Mouse (Mus musculus): ENCODE measurements around the gene Wnt4. TPM values are rescaled to one million over a fixed set of nuclear protein-coding genes. Genes with fewer than 3 reads are reported as not detected.

The Wnt4 gene
- polyA plus RNA-seq, 1 experiment from 2014 or later = 8.7 TPM

DNA sequence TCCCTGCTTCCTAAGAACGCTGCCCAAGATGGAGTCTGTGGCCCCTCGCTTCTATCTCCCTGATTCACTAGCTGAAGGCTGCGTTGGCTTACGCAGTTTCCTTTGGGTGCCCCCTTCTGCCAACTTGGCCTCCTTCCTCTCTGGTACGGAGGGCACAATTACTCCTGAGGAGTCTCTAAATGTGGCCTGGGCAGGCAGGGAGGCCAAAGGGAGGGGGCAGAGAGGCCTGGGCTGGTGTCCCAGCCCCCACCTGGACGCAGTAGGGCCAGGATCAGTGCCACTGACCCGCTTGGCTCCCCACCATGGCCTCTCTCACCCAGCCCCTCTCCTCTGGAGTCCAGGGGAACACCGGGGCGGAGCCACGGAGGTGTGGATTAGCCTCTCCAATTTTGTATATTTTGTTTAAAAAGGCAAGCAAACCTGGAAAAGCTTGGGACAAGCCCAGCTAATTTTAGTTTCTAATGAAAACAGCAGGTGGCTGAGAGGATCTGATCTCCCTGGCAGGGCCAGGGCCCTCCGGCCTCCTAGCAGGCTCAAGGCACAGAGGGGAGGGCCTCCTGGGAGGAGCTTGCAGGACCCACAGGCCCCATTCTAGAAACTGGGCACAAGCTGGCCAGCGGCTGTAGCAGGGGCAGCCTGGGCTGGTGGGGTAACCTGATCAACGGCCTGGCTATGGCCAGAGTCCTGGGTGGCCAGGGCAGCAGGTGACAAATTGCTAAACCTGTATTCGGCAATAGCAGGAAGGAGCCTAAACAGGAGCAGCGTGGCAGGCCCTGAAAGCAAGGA lies 8.8 kb downstream of the Wnt4 start:
- peak overlapping the region; percentile 22; the same call in 1 of the 2 replicates for H3K27ac ChIP-seq (ENCODE audit: low read length)
- peak overlapping the region; percentile 38; the same call in 1 of the 2 replicates for H3K9ac ChIP-seq (ENCODE audit: low read length)
- H3K4me3 ChIP-seq (replicated peaks; ENCODE audit: low read length) = no peak overlapping the region
- H3K4me1 ChIP-seq (ENCODE audit: control insufficient read depth, insufficient read depth, low read length) = peaks cover 18% of the 10 kb centered on the region; the same call in 1 of the 2 replicates
- no peak for ATAC-seq (ENCODE audit: insufficient read depth, low FRiP score)
- H3K9me3 ChIP-seq (replicated peaks; ENCODE audit: control insufficient read depth, low read length) = no peaks in the 10 kb centered on the region
- H3K36me3 ChIP-seq (ENCODE audit: control insufficient read depth, insufficient read depth, low read length) = no peaks in the 10 kb centered on the region
- no peaks in the 10 kb centered on the region; the same call in none of the 2 replicates for H3K27me3 ChIP-seq (ENCODE audit: control insufficient read depth, insufficient read depth, low read length)
- 72% methylated on average over 15 of the region's 15 CpGs for WGBS
- H3K4me2 ChIP-seq (ENCODE audit: low read depth, low read length) = no peak overlapping the region

DNA sequence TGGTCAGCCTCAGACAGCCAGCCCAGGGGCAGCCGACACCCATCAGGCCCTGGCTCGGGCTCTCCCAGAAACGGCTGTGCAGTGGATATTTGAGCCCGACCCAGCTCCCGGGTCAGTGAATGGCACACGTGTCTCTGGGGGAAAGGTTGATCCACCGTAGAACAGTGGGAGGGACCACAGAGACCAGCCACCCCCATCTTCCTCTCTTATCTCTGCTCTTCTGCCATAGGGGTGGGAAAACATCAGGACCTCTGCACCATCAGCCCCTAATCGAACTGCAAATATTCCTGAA lies 9.3 kb downstream of the Wnt4 start:
- ATAC-seq (ENCODE audit: insufficient read depth, low FRiP score) = no peak
- H3K9ac ChIP-seq (ENCODE audit: low read length) = peak overlapping the region; percentile 38; the same call in 1 of the 2 replicates

DNA sequence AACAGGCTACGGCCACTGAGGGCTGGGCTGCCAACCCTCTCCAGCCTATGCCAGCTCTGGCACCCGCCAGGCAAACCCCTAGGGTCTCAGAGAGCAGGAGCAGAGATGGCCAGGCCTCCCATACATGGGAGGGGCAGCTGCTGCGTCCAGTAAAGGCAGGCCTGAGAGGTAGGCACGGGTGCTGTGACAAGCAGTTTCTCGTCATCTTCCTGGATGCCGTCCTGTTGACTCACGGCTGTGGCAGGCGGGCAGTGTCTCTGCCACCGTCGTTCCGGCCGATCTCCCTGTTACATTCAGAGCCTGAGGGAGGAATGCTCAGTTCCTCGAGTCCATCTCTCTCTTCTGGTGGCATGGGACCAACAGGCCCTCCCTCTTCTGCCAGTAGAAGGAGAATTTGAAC lies 9.9 kb downstream of the Wnt4 start:
- Histone ChIP-seq H3K4me2 (ENCODE audit: low read depth, low read length) (no peak overlapping the region), H3K4me3 (replicated peaks; ENCODE audit: low read length) (no peak overlapping the region)
- no peak for ATAC-seq (ENCODE audit: insufficient read depth, low FRiP score)

More for the DNA sequence above, 9.3 kb downstream of the Wnt4 start:
- 44% methylated on average over 8 of the region's 8 CpGs for WGBS
- Histone ChIP-seq H3K4me2 (ENCODE audit: low read depth, low read length) (no peak overlapping the region), H3K4me1 (ENCODE audit: control insufficient read depth, insufficient read depth, low read length) (peaks cover 18% of the 10 kb centered on the region; the same call in 1 of the 2 replicates), H3K4me3 (replicated peaks; ENCODE audit: low read length) (no peak overlapping the region), H3K27ac (ENCODE audit: low read length) (peak overlapping the region; percentile 22; the same call in 1 of the 2 replicates), H3K36me3 (ENCODE audit: control insufficient read depth, insufficient read depth, low read length) (no peaks in the 10 kb centered on the region), H3K9me3 (replicated peaks; ENCODE audit: control insufficient read depth, low read length) (no peaks in the 10 kb centered on the region), H3K27me3 (ENCODE audit: control insufficient read depth, insufficient read depth, low read length) (no peaks in the 10 kb centered on the region; the same call in none of the 2 replicates)

DNA sequence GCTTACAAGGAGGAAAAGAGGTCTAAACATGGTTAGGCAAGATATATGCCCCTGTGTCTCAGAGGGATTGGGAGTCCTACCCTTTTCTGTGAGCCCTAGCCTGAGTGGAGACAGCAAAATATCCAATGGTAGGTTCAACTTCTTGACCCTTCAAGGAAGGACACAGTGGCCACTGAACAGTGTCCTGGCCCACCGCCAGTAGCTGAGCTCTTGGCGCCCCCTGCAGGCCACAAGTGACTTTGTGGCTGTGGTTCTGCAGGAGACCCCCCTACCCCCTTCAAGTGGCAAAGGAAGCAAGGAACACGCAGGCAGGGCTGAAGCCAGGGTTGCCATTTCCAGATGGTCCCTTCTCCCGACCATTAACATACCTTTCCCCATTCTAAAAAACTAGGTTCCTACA lies 10.5 kb downstream of the Wnt4 start:
- Histone ChIP-seq H3K4me2 (ENCODE audit: low read depth, low read length) (no peak overlapping the region), H3K9me3 (replicated peaks; ENCODE audit: control insufficient read depth, low read length) (no peaks in the 10 kb centered on the region), H3K9ac (ENCODE audit: low read length) (no peak overlapping the region), H3K36me3 (ENCODE audit: control insufficient read depth, insufficient read depth, low read length) (no peaks in the 10 kb centered on the region), H3K27me3 (ENCODE audit: control insufficient read depth, insufficient read depth, low read length) (no peaks in the 10 kb centered on the region; the same call in 1 of the 2 replicates), H3K27ac (ENCODE audit: low read length) (no peak overlapping the region), H3K4me3 (replicated peaks; ENCODE audit: low read length) (no peak overlapping the region), H3K4me1 (ENCODE audit: control insufficient read depth, insufficient read depth, low read length) (peaks cover 11% of the 10 kb centered on the region; the same call in 1 of the 2 replicates)
- ATAC-seq (ENCODE audit: insufficient read depth, low FRiP score) = no peak
- 3% methylated on average over 4 of the region's 4 CpGs for WGBS

More for the DNA sequence above, 9.9 kb downstream of the Wnt4 start:
- Histone ChIP-seq H3K36me3 (ENCODE audit: control insufficient read depth, insufficient read depth, low read length) (no peaks in the 10 kb centered on the region), H3K27me3 (ENCODE audit: control insufficient read depth, insufficient read depth, low read length) (no peaks in the 10 kb centered on the region; the same call in 1 of the 2 replicates), H3K9me3 (replicated peaks; ENCODE audit: control insufficient read depth, low read length) (no peaks in the 10 kb centered on the region), H3K4me1 (ENCODE audit: control insufficient read depth, insufficient read depth, low read length) (peaks cover 17% of the 10 kb centered on the region; the same call in 1 of the 2 replicates), H3K9ac (ENCODE audit: low read length) (0 out of 2 replicates have a peak overlapping the region, but pooled peaks have one; percentile 38), H3K27ac (ENCODE audit: low read length) (peak overlapping the region; percentile 23; the same call in 1 of the 2 replicates)
- 60% methylated on average over 13 of the region's 13 CpGs for WGBS

DNA sequence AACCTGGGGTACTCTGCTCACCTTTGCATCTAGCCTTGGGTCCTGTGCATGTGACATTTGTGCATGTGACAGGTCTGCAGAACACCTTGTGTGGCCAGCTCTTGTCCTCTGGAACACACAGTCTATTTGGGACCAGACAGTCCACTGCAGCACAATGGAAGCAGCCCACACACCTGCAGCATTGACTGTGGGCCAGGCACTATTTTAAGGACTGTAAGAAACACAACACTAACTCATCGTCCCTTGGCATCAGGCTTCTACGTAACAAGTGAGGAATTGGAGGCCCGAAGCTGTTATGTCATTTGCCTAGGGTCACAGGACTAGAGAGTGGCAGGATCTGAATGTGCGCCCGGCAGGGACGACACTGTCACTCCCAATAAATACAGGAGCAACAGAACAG lies 12.4 kb downstream of the Wnt4 start:
- H3K9me3 ChIP-seq (replicated peaks; ENCODE audit: control insufficient read depth, low read length) = no peaks in the 10 kb centered on the region
- no peak overlapping the region for H3K9ac ChIP-seq (ENCODE audit: low read length)
- no peaks in the 10 kb centered on the region for H3K4me1 ChIP-seq (ENCODE audit: control insufficient read depth, insufficient read depth, low read length)
- H3K27me3 ChIP-seq (ENCODE audit: control insufficient read depth, insufficient read depth, low read length) = no peaks in the 10 kb centered on the region
- no peak for ATAC-seq (ENCODE audit: insufficient read depth, low FRiP score)
- no peak overlapping the region for H3K4me2 ChIP-seq (ENCODE audit: low read depth, low read length)
- H3K27ac ChIP-seq (ENCODE audit: low read length) = no peak overlapping the region
- no peak overlapping the region for H3K4me3 ChIP-seq (replicated peaks; ENCODE audit: low read length)
- no peaks in the 10 kb centered on the region for H3K36me3 ChIP-seq (ENCODE audit: control insufficient read depth, insufficient read depth, low read length)
- 89% methylated on average over 6 of the region's 6 CpGs for WGBS

DNA sequence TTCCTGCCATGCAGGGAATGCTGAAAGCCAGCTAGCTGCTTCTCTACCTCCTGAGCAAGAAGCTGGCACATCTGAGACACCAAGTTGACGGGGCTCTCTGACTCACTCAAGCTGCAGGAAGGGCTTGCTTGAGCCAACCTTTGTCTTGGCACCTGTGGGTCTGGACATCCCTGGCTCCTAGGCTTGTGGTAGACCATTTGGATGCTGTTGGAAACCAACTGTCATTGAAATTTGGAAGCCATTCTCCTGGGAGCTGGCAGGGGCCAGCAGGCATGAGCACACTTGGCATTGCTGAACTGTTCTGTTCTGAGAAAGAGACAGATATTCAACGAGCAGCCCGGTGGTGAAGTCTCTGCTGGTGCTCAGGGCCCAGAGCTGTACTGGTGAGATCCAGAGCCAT lies 13.0 kb downstream of the Wnt4 start:
- no peak overlapping the region for H3K27ac ChIP-seq (ENCODE audit: low read length)
- no peaks in the 10 kb centered on the region for H3K9me3 ChIP-seq (replicated peaks; ENCODE audit: control insufficient read depth, low read length)
- no peaks in the 10 kb centered on the region for H3K4me1 ChIP-seq (ENCODE audit: control insufficient read depth, insufficient read depth, low read length)
- H3K27me3 ChIP-seq (ENCODE audit: control insufficient read depth, insufficient read depth, low read length) = no peaks in the 10 kb centered on the region
- no peak for ATAC-seq (ENCODE audit: insufficient read depth, low FRiP score)
- no peak overlapping the region for H3K4me3 ChIP-seq (replicated peaks; ENCODE audit: low read length)
- no peaks in the 10 kb centered on the region for H3K36me3 ChIP-seq (ENCODE audit: control insufficient read depth, insufficient read depth, low read length)
- no peak overlapping the region for H3K4me2 ChIP-seq (ENCODE audit: low read depth, low read length)
- WGBS = 78% methylated on average over 3 of the region's 3 CpGs
- H3K9ac ChIP-seq (ENCODE audit: low read length) = no peak overlapping the region

DNA sequence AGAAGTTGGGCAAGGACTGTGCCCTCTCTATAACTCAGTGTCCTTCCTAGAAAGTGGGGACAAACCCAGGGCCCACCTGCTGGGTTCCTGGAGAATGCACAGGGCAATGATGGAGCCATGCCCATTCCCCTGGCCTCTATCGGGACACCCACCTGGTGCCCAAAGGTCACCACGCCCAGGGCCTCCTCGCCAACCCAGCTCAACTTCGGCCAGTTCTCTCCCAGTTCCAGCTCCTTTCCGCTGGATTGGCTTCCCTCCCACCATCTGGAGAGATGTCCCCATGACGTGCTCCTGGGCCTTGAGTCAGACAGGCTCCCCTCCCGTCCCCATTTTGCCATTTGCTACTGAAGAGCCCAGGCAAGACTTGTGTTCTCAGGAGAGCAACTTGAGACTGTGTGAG lies 15.3 kb downstream of the Wnt4 start:
- no peaks in the 10 kb centered on the region for H3K36me3 ChIP-seq (ENCODE audit: control insufficient read depth, insufficient read depth, low read length)
- H3K4me1 ChIP-seq (ENCODE audit: control insufficient read depth, insufficient read depth, low read length) = no peaks in the 10 kb centered on the region
- 81% methylated on average over 7 of the region's 7 CpGs for WGBS
- no peak for ATAC-seq (ENCODE audit: insufficient read depth, low FRiP score)
- no peak overlapping the region for H3K27ac ChIP-seq (ENCODE audit: low read length)
- H3K4me2 ChIP-seq (ENCODE audit: low read depth, low read length) = no peak overlapping the region
- no peak overlapping the region for H3K9ac ChIP-seq (ENCODE audit: low read length)
- H3K27me3 ChIP-seq (ENCODE audit: control insufficient read depth, insufficient read depth, low read length) = no peaks in the 10 kb centered on the region
- H3K9me3 ChIP-seq (replicated peaks; ENCODE audit: control insufficient read depth, low read length) = no peaks in the 10 kb centered on the region
- no peak overlapping the region for H3K4me3 ChIP-seq (replicated peaks; ENCODE audit: low read length)

DNA sequence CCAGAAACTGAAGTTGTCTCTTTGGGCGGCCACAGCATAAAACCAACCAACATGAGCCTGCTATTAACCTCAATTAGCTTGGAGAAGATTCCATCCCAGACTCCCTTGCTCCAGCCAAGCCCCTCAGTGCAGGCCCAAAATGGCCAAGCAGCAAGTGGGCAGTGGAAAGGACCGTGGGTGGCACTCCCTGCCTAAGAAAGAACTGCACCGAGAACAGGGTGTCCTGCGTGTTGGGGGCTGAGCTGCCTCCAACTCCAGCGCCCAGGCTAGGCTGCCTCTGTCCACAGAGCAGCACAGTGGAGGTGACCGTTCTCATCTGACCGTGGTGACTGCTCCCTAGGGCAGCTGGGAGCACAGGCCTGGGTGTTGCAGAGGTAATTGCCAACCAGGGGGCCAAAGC lies 16.7 kb downstream of the Wnt4 start:
- Histone ChIP-seq H3K9ac (ENCODE audit: low read length) (no peak overlapping the region), H3K9me3 (replicated peaks; ENCODE audit: control insufficient read depth, low read length) (no peaks in the 10 kb centered on the region), H3K27ac (ENCODE audit: low read length) (no peak overlapping the region), H3K27me3 (ENCODE audit: control insufficient read depth, insufficient read depth, low read length) (no peaks in the 10 kb centered on the region), H3K4me3 (replicated peaks; ENCODE audit: low read length) (no peak overlapping the region), H3K4me2 (ENCODE audit: low read depth, low read length) (no peak overlapping the region), H3K4me1 (ENCODE audit: control insufficient read depth, insufficient read depth, low read length) (0 out of 2 replicates have a peak, but pooled peaks cover 6% of the 10 kb centered on the region), H3K36me3 (ENCODE audit: control insufficient read depth, insufficient read depth, low read length) (no peaks in the 10 kb centered on the region)
- 73% methylated on average over 7 of the region's 7 CpGs for WGBS
- ATAC-seq (ENCODE audit: insufficient read depth, low FRiP score) = no peak

DNA sequence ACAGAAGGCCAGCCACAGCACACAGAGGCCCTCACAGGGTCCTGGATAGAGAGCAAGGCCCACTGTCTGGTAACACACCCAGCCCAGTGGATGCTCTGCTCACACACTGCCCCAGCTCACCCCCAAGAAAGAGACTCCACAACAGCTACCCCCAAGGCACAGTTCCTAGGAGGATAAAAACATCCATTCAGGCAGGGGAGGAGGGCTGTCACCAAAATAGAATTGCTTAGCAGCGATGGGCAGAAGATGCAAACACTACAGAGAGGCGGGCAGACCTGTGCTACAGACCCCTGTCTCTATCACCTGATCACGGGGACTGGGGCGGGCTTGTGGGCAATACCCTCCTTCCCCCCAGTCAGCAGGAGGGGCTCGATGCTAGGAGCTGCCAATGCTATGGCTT lies 17.2 kb downstream of the Wnt4 start:
- no peak overlapping the region for H3K4me2 ChIP-seq (ENCODE audit: low read depth, low read length)
- H3K27ac ChIP-seq (ENCODE audit: low read length) = no peak overlapping the region
- H3K9me3 ChIP-seq (replicated peaks; ENCODE audit: control insufficient read depth, low read length) = no peaks in the 10 kb centered on the region
- H3K9ac ChIP-seq (ENCODE audit: low read length) = no peak overlapping the region; the same call in 1 of the 2 replicates
- no peak overlapping the region for H3K4me3 ChIP-seq (replicated peaks; ENCODE audit: low read length)
- H3K27me3 ChIP-seq (ENCODE audit: control insufficient read depth, insufficient read depth, low read length) = no peaks in the 10 kb centered on the region
- no peaks in the 10 kb centered on the region for H3K36me3 ChIP-seq (ENCODE audit: control insufficient read depth, insufficient read depth, low read length)
- 79% methylated on average over 5 of the region's 5 CpGs for WGBS
- ATAC-seq (ENCODE audit: insufficient read depth, low FRiP score) = no peak
- H3K4me1 ChIP-seq (ENCODE audit: control insufficient read depth, insufficient read depth, low read length) = 0 out of 2 replicates have a peak, but pooled peaks cover 7% of the 10 kb centered on the region
